Mouse (Mus musculus) gastrocnemius, postnatal 10 days (tissue): ENCODE measurements around the gene Klhl41. TPM values are rescaled to one million over a fixed set of nuclear protein-coding genes. Genes with fewer than 3 reads are reported as not detected.

Experiments
- DNase-seq: peaks from one replicate; pipeline ENCODE4 v3.0.0; 2021; ENCODE audit warnings: mixed read lengths
- total RNA-seq, 2 experiments: library from RNA; stranded (reverse); gene quantifications; 2 replicates each; pipeline ENCODE4 v1.2.3; 2021

The Klhl41 gene
- total RNA-seq, 2 experiments from 2014 or later, result 508 to 520 TPM

- no peak for DNase-seq
Observed at GRCm38 (mm10) chr2:69683036-69683805, 13.3 kb downstream of the Klhl41 start.

- DNase-seq, result no peak
Observed at GRCm38 (mm10) chr2:69684488-69684887, 14.6 kb downstream of the Klhl41 start.

DNA sequence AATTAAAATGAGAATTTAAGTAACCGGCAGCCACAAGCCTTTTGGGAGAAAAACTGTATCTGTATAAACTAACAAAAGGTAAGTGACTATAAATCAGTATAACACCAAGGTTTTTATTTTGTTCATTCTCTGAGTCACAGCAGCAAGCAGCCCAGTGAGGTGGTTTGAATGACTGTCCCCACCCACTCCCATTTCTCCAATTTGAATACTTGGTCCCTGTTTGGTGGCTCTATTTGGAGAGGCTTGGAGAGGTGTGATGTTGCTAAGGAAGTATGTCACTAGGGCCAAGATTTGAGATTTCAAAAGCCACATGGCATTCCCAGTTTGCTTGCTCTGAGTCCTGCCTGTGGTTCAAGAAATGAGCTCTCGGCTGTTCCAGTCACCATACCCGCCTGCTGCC lies 20.3 kb downstream of the Klhl41 start:
- DNase-seq, result no peak

- DNase-seq, result no peak
Observed at GRCm38 (mm10) chr2:69690843-69691242, 20.9 kb downstream of the Klhl41 start.

DNA sequence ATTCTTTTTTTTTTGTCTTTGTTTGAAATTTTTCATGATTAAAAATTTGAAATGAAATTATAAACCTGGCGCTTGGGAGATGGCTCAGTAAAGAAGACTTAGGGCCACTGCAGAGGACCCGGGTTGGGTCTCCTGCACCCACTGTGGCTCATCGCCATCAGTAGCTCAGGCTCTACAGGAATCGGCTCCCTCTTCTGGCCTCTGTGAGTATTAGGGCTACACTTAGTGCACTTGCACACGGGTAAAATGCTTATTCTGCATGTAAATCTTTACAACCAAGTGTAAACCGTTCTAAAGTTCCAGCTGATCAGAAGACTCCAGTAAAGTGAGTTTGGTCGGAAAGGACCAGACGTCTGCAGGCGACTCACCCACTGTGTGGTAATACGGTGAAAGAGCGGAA lies 23.6 kb downstream of the Klhl41 start:
- DNase-seq, result no peak

DNA sequence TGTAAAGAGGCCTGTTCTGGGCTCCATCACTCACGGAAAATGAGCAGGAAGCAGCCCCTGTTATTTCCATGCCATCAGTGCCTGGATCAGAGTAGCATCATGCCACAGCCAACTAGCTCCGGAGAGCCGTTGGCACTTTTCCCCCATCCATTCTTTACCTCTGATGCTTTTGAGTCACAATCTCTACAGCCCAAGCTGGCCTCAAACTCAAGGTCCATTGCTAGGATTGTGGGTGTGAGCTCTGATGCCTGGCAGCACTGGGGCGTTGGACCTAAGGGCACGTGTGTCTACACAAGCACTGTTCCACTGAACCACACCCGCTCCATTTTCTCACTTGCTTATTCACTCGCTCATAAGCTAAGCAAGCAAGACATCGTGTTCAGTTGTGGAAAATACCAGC lies 30.5 kb downstream of the Klhl41 start:
- DNase-seq, result no peak

DNA sequence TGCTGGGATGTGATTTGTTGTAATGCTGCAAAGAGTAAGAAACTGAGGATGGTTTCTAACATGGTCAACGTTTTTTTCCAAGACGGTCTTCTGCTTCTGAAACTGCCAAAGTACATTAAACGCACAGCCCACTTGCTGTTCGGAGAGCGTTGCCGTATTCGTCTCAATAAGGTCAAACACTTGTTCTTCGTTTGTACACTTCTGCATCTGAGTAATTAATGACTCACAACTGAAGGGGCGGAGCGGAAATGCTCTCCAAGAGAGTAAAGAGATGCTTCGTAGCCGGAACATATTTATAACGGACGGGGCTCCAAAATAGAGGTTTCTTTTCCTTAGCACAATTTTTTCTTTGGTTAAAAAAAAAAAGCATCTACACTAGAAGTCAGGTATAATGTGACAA lies 42.3 kb downstream of the Klhl41 start:
- DNase-seq, result no peak

DNA sequence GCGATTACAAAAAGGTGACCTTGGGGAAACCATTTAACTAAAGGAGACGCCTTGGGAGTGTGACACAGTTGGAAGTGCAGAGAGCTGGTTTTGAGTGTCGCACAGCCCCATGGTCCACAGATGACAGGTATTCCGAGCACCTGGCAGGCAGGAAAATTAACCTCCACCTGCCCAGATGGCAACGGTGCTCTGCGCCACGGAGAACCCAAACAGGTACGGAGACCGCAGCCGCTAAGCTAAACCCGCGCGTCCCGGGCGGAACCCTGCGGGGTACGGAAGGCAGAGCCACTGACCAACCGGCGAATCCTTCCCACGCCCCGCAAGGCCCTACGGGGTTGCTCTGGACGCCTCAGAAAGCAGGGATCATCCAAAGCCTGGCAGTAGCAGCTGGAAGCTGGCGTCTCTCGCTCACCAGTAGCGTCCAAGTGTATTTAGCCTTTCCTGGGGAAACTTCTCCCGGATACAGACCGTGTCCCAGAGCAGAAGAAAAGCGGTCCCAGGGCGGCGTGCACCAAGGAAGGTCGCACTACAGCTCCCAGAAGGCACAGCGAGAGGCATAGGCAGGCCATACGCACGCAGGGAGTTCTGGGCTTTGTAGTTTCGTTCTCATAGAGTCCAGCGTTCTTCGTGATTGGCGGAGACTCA lies 43.2 kb downstream of the Klhl41 start, which contains the start of gene Fastkd1:
Gene Fastkd1 (minus strand): TSS at position 536 of the 645 bp plus-strand sequence.
- peak; percentile 72 for DNase-seq

- DNase-seq, result no peak
Observed at GRCm38 (mm10) chr2:69713626-69714014, 43.7 kb downstream of the Klhl41 start.

GRCm38 (mm10) chr2:69714126-69714525 lies 44.2 kb downstream of the Klhl41 start:
- DNase-seq, result no peak

DNA sequence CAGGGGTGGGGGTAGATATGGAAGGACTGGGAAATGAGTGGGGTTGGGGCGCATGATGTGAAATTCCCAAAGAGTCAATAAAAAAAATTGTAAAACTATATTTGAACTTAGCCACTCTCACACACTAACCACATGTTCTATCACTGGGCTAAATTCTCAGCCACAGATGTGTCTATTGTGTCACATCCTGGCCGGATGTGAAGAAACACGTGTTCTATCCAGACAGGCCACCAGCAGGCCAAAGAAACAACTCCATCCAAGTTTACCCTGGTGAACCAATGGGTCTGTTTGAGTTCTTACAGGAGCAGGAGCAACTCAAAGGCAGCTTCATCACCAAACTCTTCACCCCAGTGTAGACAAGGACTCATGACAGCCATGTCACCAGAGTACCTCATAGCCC lies 46.6 kb downstream of the Klhl41 start:
- DNase-seq, result no peak

GRCm38 (mm10) chr2:69719121-69719520 lies 49.2 kb downstream of the Klhl41 start:
- no peak for DNase-seq

DNA sequence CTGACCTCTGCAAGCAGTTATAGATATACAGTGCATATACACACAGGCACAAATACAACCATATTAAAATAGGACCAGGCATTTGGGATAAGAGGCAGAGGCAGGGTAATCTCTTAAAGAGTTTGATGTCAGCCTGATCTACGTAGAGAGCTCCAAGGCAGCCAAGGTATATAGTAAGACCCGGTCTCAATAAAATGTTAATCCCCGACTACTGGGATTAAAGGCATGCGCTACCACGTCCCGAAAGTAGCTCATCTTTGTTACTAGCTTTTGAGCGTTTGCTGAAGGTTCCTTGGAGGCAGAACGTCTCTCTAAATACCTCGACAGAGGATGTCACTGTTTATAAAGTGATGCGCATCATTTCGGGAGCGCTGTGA lies 52.3 kb downstream of the Klhl41 start, which contains the start of gene Ppig:
Gene Ppig (plus strand): TSS at position 273 of the 377 bp plus-strand sequence.
- DNase-seq, result no peak

DNA sequence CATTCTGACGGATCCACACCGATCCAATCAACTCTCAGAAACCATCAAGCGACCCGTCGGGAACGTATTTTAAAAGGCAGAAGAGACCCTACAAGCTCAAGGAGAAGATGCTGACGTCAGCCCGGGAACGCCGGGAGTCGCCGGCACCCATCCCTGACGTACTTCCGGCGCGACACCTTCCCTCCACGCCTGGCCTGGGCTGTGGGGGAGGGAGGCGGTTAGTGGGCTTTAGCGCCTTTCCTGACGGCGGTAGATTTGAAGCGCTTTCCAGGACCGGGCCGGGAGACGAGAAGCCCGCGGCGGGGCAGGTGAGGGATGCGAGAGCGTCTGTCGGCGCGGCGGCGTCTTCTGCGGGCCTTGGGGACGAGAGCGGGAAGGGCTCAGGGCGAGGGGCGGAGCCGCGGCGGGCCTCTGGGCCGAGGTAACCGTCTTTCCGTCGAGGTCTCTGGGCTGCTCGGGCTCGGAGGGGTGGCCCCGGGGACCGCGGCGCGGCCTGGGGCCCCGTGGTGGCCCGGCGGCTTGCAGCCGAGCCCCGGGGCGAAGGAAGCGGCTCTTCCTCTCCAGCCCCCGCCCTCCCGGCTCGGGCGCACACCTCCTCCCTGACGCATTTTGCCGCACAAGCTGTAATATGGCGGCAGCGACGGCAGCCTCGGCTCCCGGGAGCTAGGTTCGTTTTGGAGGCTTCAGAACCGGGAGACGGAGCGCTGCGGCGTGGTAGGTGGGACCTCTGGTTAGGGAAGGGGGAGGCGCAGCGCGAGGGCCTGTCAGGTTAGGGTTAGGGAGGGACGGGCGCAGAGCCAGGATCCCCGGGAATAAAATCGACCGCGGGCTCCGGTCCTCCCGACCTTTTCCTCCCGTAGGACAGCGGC lies 53.0 kb downstream of the Klhl41 start:
- DNase-seq, result peak; percentile 91

DNA sequence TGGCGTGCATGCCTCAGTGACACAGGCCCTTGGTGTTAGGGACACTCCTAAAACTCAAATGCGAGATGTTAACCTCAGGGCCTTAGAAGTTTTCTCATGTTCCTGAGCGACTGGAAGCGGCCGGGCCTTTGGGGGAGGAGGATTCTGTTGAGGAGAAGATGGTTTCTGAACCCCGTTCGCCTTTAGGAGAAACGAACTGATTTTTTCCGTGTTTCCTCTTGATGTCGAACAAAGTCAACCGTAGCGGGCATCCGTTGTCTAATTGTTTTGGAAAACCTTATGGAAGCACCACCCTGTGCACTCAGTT lies 53.6 kb downstream of the Klhl41 start:
- no peak for DNase-seq

Other genes starting within 250 kb of the Klhl41 start
- under 1 TPM in 1 of 2 experiments, not detected in 1; 0.02 TPM for gene Lrp2, start 84.1 kb upstream of the Klhl41 start, total RNA-seq
- 1 to 10 TPM; 4.0 to 4.3 TPM for gene Bbs5, start 22.9 kb upstream of the Klhl41 start, total RNA-seq
- gene Fastkd1, start 43.4 kb downstream of the Klhl41 start, total RNA-seq, result 10 to 100 TPM; 11.0 to 12.7 TPM
- gene Ppig, start 52.4 kb downstream of the Klhl41 start, total RNA-seq, result 10 to 100 TPM; 36.9 to 41.6 TPM
- under 1 TPM; 0.54 to 0.65 TPM for gene Ccdc173, start 119.5 kb downstream of the Klhl41 start, total RNA-seq
- gene Phospho2, start 119.5 kb downstream of the Klhl41 start, total RNA-seq, result 1 to 10 TPM; 8.6 to 8.9 TPM
- gene Klhl23, start 151.8 kb downstream of the Klhl41 start, total RNA-seq, result 10 to 100 TPM; 19.8 to 20.9 TPM
- gene Ssb, start 191.4 kb downstream of the Klhl41 start, total RNA-seq, result 100 to 1,000 TPM; 102 to 114 TPM
- gene Mettl5, start 215.5 kb downstream of the Klhl41 start, total RNA-seq, result 10 to 100 TPM; 19.6 to 21.4 TPM
- gene Ubr3, start 227.1 kb downstream of the Klhl41 start, total RNA-seq, result 100 to 1,000 TPM; 106 to 107 TPM